Mouse (Mus musculus): Measurements from ENCODE around the gene Rtl8b. TPM values are rescaled to one million over a fixed set of nuclear protein-coding genes. Genes with fewer than 3 reads are reported as not detected.
A peak's percentile ranks its signal among the peaks of the same experiment; 100 is the strongest.
"Not testable (repeated sequence)": the region's sequence is repeated elsewhere in the genome, so short reads cannot be mapped to it uniquely, and the experiment has no call there.

Gene Rtl8b
- total RNA-seq (2021), result 100 to 1,000 TPM in 1 of 2 experiments, 10 to 100 TPM in 1; 85.5 to 112 TPM
- long read RNA-seq, experiment 1, transcript Rtl8b-201 (1 exons, 1,232 nt), result major isoform, 54 of 60 reads
- long read RNA-seq, experiment 1, partial matches to known transcripts, result 0 of 60 reads
- long read RNA-seq, experiment 1, other reads (novel, unspliced or antisense), result 6 of 60 reads
- long read RNA-seq, experiment 2, transcript Rtl8b-201 (1 exons, 1,232 nt), result major isoform, 29 of 30 reads
- long read RNA-seq, experiment 2, partial matches to known transcripts, result 0 of 30 reads
- long read RNA-seq, experiment 2, other reads (novel, unspliced or antisense), result 1 of 30 reads

- DNase-seq, result peak; percentile 85
Measured at GRCm38 (mm10) chrX:53670294-53670693, at the start of gene Rtl8b. Gene Rtl8b, minus strand, starts transcription at chrX:53670408.

DNA sequence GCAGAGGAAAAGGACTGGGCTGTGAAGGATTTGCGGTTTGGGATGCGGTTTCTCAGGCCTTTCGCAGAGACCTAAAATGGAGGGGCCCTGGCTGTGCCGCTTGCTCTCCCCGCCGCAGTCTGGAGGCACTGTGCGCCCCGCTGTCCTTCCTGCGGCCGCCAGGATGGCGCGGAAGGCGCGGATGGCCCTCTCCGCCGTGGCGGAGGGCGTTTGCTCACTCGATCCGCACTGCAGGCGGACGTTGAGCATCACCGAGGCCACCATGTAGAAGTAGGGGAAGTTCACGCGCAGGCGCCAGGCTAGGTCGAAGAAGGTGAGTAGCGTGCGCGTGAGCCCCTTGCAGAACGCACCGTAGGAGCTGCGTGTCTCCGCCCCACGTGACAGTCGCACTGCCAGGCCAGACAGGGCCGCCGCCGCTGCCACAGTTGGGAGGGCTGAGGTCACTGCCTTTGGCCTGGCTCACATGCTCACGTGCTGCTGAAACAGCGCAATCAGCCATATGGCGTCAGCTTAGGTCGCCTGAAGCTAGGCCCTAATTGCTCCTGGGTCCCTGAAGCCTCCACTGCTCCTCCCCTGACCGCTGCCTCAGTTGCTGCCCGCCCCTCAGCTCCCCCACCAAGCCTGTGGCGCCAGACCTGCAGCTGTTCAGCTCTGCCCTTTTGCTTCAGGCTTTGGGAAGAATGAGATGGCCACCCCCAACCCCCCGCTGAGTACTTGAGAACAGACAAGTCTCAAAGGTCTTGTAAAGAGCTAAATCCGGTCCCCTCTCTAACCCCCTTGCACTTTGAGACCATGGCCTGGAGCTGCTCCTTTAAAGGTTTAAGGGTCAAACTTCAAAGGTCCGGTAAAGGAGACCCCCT lies 46.3 kb upstream of the Rtl8b start:
- DNase-seq, result peak; percentile 58 to 62

DNA sequence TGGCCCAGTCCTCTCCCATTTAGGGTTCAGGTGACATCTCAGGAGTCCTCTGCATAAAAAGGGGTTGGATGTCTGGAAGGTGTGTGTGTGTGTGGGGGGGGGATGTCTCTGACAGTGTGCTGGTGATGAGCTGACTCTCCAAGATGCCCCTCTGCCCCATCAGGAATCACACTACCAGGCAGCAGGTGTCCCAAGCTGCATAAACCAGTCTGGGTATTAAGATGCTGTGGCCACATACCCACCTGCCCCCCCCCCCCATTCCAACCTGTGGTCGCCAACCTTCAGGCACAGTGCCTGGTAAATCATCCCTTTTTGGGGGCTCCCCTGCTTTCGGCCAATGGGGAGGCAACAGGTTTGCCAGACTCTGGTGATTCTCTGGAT lies 45.7 kb upstream of the Rtl8b start:
- DNase-seq, result no peak

DNA sequence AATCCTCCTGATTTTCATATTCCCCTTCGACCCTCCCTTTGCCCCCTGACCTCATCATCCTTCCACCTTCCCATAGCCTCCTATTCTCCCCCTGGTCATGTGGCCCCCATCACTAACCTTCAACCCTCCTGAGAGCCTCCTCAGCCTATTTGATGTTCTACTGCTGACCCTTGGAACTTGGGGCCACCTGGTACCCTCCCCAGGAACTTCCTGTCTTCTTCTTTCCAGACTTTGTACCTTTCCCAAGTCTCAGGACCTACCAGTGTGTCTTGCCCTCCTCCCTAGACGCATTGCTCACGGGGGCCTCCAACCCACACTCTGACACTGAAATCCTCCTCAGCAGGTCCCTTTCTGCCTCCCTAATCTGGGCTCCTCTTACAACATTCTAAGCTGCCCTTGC lies 32.5 kb upstream of the Rtl8b start:
- no peak for DNase-seq

GRCm38 (mm10) chrX:53699225-53699624 lies 29.0 kb upstream of the Rtl8b start:
- no peak for DNase-seq

DNA sequence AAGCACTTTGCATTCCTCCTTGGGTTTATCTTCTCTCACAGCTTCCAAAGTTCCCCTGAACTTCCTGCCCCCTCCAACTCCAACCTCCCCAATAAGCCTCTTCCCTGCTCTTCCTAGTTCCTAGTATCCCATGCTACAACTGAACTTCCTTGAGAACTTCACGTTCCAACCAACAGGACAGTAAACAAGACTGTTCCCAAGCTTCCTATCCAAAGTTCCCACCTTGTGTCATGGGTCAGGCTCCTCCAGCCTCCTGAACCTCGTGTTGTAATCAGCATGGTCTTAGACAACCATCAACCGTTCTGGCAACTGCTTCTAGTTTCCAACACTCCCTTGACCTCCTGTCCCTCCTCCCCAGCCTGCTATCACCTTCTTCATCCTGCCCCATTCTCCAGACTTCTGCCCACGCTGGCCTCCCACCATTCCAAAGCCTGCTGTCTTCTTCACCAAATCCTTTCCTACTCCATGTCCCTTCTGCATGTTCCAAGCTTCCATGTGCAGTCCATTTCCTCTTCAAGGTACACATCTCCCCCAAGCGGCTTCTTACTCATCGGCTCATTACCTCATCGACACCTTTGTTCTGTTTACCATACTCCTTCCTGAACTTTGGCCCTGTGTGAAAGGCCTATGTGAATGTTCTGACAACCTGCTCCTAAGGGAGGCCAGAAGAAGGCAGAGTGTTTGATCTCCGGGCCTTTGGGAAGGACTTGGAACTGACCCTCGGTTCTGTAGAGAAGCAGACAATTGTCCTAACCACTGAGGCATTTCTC lies 24.0 kb upstream of the Rtl8b start:
- no peak for DNase-seq

GRCm38 (mm10) chrX:53693141-53693540 lies 22.9 kb upstream of the Rtl8b start:
- DNase-seq, result no peak

GRCm38 (mm10) chrX:53692065-53692464 lies 21.9 kb upstream of the Rtl8b start:
- DNase-seq, result no peak

DNA sequence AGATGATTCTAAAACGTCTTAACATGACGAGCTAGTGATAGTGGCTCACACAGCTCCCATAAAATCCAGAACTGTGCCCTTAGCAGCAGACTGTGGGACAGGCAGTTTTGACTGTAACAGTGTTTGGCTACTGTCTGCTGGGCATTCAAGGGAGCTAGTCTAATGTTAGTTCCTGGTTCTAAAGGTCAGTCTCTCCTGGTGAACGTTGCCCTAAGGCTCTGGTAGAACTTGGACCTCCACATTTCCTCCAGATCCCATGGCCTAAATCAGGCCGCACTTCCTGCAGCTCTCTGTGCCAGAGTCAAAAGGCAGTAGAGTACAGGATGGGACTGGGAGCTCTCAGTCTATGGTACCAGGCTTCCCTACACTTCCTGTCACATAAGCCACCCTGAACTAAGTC lies 14.5 kb upstream of the Rtl8b start:
- DNase-seq, result not testable (repeated sequence)

DNA sequence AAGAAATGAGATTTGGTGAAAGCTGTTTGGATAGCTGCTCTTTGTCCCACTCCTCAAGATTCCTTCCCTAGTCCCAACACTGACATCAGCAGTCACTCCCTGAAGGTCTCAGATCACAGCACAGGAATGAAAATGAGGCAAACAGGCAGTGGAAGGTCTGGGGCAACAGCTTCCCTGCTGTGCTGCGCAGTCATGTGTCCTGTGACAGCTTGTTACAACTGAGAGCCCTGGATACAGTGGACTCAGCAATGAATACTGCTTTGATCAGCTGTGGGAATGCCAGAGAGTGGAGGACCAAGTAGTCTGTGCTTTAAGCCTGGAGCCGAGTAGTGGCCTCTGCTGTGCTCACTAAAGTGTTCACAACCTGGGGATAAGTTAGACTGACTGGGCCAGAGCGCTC lies 12.4 kb upstream of the Rtl8b start:
- DNase-seq, result not testable (repeated sequence)

DNA sequence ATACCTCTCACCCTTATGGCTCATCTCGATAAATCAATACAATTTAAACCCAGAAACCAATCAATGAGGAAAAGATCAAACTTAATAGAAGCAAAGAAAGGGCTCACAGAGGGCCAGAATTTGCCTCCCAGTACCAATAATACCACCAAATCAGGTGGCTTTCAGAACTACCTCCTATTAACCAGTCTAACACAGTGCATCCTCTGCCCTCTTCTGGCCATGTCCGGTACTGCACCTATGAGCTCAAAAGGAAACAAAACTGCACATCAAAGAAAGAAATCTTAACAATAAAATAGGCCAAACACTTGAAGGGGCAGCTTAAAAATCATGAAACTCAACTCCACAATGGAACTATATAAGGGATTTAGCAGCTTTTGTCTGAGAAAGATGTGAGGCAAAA lies 6.7 kb upstream of the Rtl8b start:
- DNase-seq, result peak; percentile 74 to 77

DNA sequence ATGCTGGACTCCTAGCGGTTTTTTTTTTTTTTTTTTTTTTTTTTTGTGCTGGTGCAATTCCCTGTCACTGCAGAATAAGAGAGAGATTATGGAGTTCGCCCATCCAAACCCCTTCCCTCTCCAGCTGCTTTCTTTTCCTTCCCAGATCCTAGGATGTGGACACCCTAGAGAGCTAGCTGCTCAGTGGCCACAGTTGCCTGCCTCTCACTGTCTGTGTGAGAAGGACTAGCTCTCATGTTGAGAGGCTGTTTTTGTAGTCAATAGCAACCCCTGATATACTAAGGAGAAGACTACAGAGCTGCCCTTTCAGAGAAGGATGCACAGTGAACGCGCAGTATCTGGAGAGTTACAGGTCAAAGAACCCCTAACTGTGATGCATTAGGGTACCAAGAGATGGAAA lies 488 bp upstream of the Rtl8b start:
- not testable (repeated sequence) for DNase-seq

- not testable (repeated sequence) for DNase-seq
Measured at GRCm38 (mm10) chrX:53669557-53670270, 494 bp downstream of the Rtl8b start.

- not testable (repeated sequence) for DNase-seq
Measured at GRCm38 (mm10) chrX:53652917-53653316, 17.3 kb downstream of the Rtl8b start.

- DNase-seq, result peak in 1 of 2 experiments; percentile 2
Measured at GRCm38 (mm10) chrX:53645885-53646284, 24.3 kb downstream of the Rtl8b start.

DNA sequence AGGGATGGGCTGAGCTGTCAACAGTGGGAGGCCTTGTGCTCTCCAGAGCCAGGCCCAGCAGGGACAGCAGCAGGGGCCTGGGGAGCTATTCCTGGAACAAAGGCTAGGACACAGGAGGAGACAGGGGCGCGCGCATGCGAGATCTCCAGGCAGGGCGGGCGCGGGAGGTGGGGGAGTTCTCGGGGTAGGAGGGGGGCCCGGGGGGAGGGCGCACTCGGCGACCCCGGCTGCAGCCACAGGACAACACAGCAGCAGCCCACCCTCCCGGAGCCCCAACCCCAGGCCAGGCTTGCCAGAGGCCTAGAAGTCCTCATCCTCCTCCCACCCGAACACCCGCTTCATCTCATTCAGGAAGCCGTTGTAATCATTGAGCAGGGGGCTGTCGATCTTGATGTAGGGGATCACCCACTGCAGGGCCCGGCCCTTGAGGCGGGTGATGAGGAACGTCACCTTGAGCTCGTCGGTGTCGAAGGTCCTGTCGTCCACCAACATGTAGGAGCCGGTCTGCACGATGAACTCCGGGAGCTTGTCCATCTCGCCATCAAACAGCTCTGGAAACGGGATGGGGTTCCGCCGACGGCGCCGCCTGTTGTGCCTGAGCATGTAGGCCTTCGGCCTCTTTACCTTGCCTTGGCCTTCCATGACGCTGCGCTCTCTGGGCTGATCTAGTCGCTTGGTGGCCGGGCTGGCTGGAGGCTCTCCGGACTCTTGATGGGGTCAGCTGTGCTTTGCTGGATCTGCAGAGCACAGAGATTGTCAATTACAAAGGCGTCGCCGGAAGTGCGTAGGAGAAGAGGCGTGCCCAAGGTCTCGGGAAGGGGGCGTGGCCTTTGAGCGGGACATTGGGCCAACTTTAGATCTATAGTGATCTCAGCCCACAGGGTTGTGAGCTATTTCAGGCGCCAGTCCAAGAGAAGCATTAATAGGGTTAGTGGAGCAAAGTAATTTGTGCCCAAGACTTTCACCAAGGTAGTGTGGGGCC lies 26.9 kb downstream of the Rtl8b start, which contains the start of gene Rtl8a:
TSS of gene Rtl8a (minus strand) at position 703 of the 982 bp plus-strand sequence.
- DNase-seq, result peak; percentile 85 to 86

DNA sequence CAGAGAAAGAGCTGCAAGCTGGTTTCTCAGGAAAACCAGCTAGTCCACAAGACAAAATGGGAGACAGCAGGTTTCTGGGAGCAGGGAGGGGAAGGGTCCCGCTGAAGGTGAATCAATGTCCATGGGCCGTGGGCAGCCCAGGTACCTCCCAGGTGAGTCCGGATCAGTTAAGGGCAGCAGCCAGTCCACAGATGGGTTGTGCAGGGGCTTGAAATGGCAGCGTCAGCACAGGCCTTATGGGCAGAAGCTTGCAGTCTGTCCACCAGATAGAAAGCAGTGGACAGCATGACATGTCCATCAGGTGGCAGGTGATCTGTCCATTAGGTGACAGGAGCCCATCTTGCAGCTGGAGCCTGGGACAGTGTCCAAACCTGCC lies 27.6 kb downstream of the Rtl8b start:
- DNase-seq, result not testable (repeated sequence)

- not testable (repeated sequence) for DNase-seq
Measured at GRCm38 (mm10) chrX:53638107-53638506, 32.1 kb downstream of the Rtl8b start.

All from adrenal gland, postnatal 36 days (tissue).